Mouse (Mus musculus) liver, postnatal 0 days (tissue): ENCODE data around the gene Obp1a. TPM values are rescaled to one million over a fixed set of nuclear protein-coding genes. Genes with fewer than 3 reads are reported as not detected.

Source experiments
- ATAC-seq: fragments of 200-750 bp; cut with Nextera tagmentation; 2 replicates; pipeline ENCODE4 v1.8.0; 2017; ENCODE audit warnings: mild to moderate bottlenecking, moderate library complexity
- DNase-seq: peaks from one replicate; pipeline ENCODE4 v3.0.0-alpha.2; 2016
- H3K27ac ChIP-seq: fragments of 300-500 bp; sonication (generic); 2 replicates; pipeline ENCODE4 v1.5.1; 2014; ENCODE audit warnings: antibody characterized with exemption, moderate library complexity, mild to moderate bottlenecking, low read depth
- H3K27me3 ChIP-seq: fragments of 300-500 bp; sonication (generic); 2 replicates; pipeline ENCODE4 v1.6.1; 2014; ENCODE audit warnings: low read length, control low read depth, mixed read lengths; ENCODE audit not compliant: insufficient read depth
- H3K36me3 ChIP-seq: fragments of 300-500 bp; sonication (generic); replicated peaks from 2 replicates; pipeline ENCODE4 v1.6.1; 2014; ENCODE audit warnings: mild to moderate bottlenecking, control low read depth, low read length, moderate library complexity, mixed read lengths; ENCODE audit not compliant: insufficient read depth
- H3K4me1 ChIP-seq: fragments of 300-500 bp; sonication (generic); 2 replicates; pipeline ENCODE4 v1.6.1; 2014; ENCODE audit warnings: antibody characterized with exemption, mild to moderate bottlenecking, control low read depth; ENCODE audit not compliant: insufficient read depth
- H3K4me2 ChIP-seq: fragments of 300-500 bp; sonication (generic); 2 replicates; pipeline ENCODE4 v1.6.1; 2014; ENCODE audit warnings: low read depth, mild to moderate bottlenecking, low read length, moderate library complexity, mixed read lengths
- H3K4me3 ChIP-seq: fragments of 300-500 bp; sonication (generic); 2 replicates; pipeline ENCODE4 v1.5.1; 2014; ENCODE audit warnings: low read depth, low read length
- H3K9ac ChIP-seq: fragments of 300-500 bp; sonication (generic); replicated peaks from 2 replicates; pipeline ENCODE4 v1.6.1; 2014; ENCODE audit warnings: mild to moderate bottlenecking, moderate library complexity
- H3K9me3 ChIP-seq: fragments of 300-500 bp; sonication (generic); 2 replicates; pipeline ENCODE4 v1.6.1; 2016; ENCODE audit warnings: mild to moderate bottlenecking, control low read depth, low read length, mixed read lengths
- CTCF ChIP-seq: sonication (generic); IDR thresholded peaks from 2 replicates; pipeline ENCODE4 v1.5.1; 2016; ENCODE audit warnings: antibody characterized with exemption, low read depth
- EP300 ChIP-seq: IDR thresholded peaks from 2 replicates; pipeline ENCODE4 v1.6.1; 2016; ENCODE audit warnings: antibody characterized with exemption, low read depth, mild to moderate bottlenecking
- WGBS: fragments of 180-500 bp; shearing (Covaris S2); extraction: QIAGEN DNeasy Blood & Tissue Kit; methylation state at CpG from one replicate; pipeline ENCODE4 v1.1.7; 2014; ENCODE audit not compliant: insufficient replicate concordance; 5-methylcytosine and 5-hydroxymethylcytosine counted together
- polyA plus RNA-seq: library from polyadenylated mRNA; unstranded; fragments of >200 nt; fragmentation: Nextera tagmentation; extraction: Ambion mirVana; gene quantifications from 2 replicates; pipeline ENCODE4 v1.2.1, GENCODE M21; 2015

Obp1a gene
- polyA plus RNA-seq, result not detected in 2 replicates

GRCm38 (mm10) chrX:78091274-78091673, at the start of gene Obp1a:
TSS of gene Obp1a (minus strand) at chrX:78091374.
- no peak for DNase-seq
- TF ChIP-seq EP300 (no peak), CTCF (no peak)
- no peaks in the 10 kb centered on the region for H3K27me3 ChIP-seq
- no peak within 1 kb of the TSS for H3K27ac ChIP-seq
- ATAC-seq, result no peak
- no peaks in the 10 kb centered on the region for H3K9me3 ChIP-seq
- no peaks in the 10 kb centered on the region for H3K36me3 ChIP-seq
- H3K4me3 ChIP-seq, result no peak within 1 kb of the TSS
- H3K4me1 ChIP-seq, result no peaks in the 10 kb centered on the region
- no peak within 1 kb of the TSS for H3K9ac ChIP-seq
- H3K4me2 ChIP-seq, result no peak within 1 kb of the TSS

DNA sequence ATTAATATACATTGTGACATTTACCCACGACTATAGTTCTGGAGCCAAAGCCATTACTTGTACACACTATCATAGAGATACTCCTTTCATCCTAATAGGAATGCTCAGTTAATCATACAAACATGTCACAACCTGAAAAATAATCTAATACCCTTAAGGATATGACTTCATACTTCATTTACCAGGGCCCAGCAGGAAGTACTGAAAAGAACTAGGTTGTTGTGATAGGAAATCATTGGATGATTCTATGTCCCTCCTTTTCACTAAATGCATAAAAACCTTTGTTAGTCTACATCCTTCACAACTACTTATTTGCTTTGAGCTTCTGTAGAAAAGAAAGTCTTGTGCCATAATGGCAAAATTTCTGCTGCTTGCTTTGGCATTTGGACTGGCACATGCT, 34.0 kb upstream of the Obp1a start, which contains the start of gene Gm5938:
TSS of gene Gm5938 (plus strand) at position 301 of the 400 bp plus-strand sequence.
- H3K4me2 ChIP-seq, result no peak within 1 kb of the TSS
- H3K4me1 ChIP-seq, result no peaks in the 10 kb centered on the region
- H3K27ac ChIP-seq, result no peak within 1 kb of the TSS
- TF ChIP-seq EP300 (no peak), CTCF (no peak)
- no peak within 1 kb of the TSS for H3K9ac ChIP-seq
- no peaks in the 10 kb centered on the region for H3K9me3 ChIP-seq
- H3K4me3 ChIP-seq, result no peak within 1 kb of the TSS
- WGBS, result 60% methylated on average over 1 of the region's 1 CpGs
- no peaks in the 10 kb centered on the region for H3K27me3 ChIP-seq
- no peaks in the 10 kb centered on the region for H3K36me3 ChIP-seq
- DNase-seq (no peak), ATAC-seq (no peak)

Other genes with a start within 250 kb of the Obp1a start
- gene Pbsn, start 237.8 kb downstream of the Obp1a start, polyA plus RNA-seq, result not detected in 2 replicates
- not detected in 2 replicates for gene Gm14744, start 226.6 kb downstream of the Obp1a start, polyA plus RNA-seq
- gene 5430402E10Rik, start 166.3 kb downstream of the Obp1a start, polyA plus RNA-seq, result not detected in 2 replicates
- gene Gm5938, start 34.1 kb upstream of the Obp1a start, polyA plus RNA-seq, result not detected in 2 replicates
- gene Obp1b, start 95.4 kb upstream of the Obp1a start, polyA plus RNA-seq, result not detected in 2 replicates
- gene Gm14743, start 154.5 kb upstream of the Obp1a start, polyA plus RNA-seq, result not detected in 2 replicates